Mouse (Mus musculus) cerebellum, adult 2 months (tissue): ENCODE measurements around the gene Gaa. TPM values are rescaled to one million over a fixed set of nuclear protein-coding genes. Genes with fewer than 3 reads are reported as not detected.
"Not testable (repeated sequence)": the region's sequence is repeated elsewhere in the genome, so short reads cannot be mapped to it uniquely, and the experiment has no call there.

ENCODE experiments used
- DNase-seq, 2 experiments: peaks; one replicate each; pipeline ENCODE4 v3.0.0; 2021
- H3K27ac ChIP-seq: fragments of 200-500 bp; 2 replicates; pipeline ENCODE4 v1.5.1; 2012; ENCODE audit warnings: low read length, control low read depth, inconsistent platforms; ENCODE audit not compliant: insufficient read depth
- H3K27me3 ChIP-seq: fragments of 200-500 bp; 2 replicates; pipeline ENCODE4 v1.6.1; 2012; ENCODE audit warnings: inconsistent platforms, mild to moderate bottlenecking, low read length, moderate library complexity; ENCODE audit not compliant: control insufficient read depth, insufficient read depth
- H3K4me1 ChIP-seq: fragments of 200-500 bp; 2 replicates; pipeline ENCODE4 v1.6.1; 2011; ENCODE audit warnings: low read length; ENCODE audit not compliant: control insufficient read depth, insufficient read depth
- H3K4me3 ChIP-seq: fragments of 200-500 bp; replicated peaks from 2 replicates; pipeline ENCODE3; 2011; ENCODE audit warnings: mild to moderate bottlenecking, low read depth, low read length, control low read depth; ENCODE audit not compliant: insufficient read depth
- CTCF ChIP-seq: fragments of 200-500 bp; IDR thresholded peaks from 2 replicates; pipeline ENCODE4 v1.5.1; 2011; ENCODE audit warnings: low read depth, mild to moderate bottlenecking, control low read depth, low read length, moderate library complexity, borderline replicate concordance; ENCODE audit not compliant: insufficient read depth
- POLR2A ChIP-seq: fragments of 200-500 bp; IDR thresholded peaks from 2 replicates; pipeline ENCODE4 v1.6.1; 2011; ENCODE audit warnings: low read length, control low read depth, borderline replicate concordance; ENCODE audit not compliant: insufficient read depth
- WGBS: fragments of 180-500 bp; shearing (Covaris S2); methylation state at CpG from one replicate; pipeline ENCODE4 v1.1.7; 2018; 5-methylcytosine and 5-hydroxymethylcytosine counted together
- polyA plus RNA-seq: library from polyadenylated mRNA; depleted of rRNA; stranded (reverse); fragments of >200 nt; gene quantifications from 2 replicates; pipeline ENCODE4 v1.2.3, GENCODE M21; 2012

Gaa gene
- polyA plus RNA-seq, 1 experiment, result 233 TPM

GRCm38 (mm10) chr11:119264413-119264812, 3.3 kb upstream of the Gaa start:
- no peak overlapping the region for H3K27ac ChIP-seq
- H3K4me3 ChIP-seq, result no peak overlapping the region
- DNase-seq, result no peak
- peaks cover 23% of the 10 kb centered on the region for H3K4me1 ChIP-seq
- no peak for TF ChIP-seq POLR2A
- TF ChIP-seq CTCF, result no peak
- no peaks in the 10 kb centered on the region for H3K27me3 ChIP-seq
- 94% methylated on average over 13 of the region's 13 CpGs for WGBS

GRCm38 (mm10) chr11:119265811-119266210, 1.9 kb upstream of the Gaa start:
- no peaks in the 10 kb centered on the region for H3K27me3 ChIP-seq
- DNase-seq, result no peak
- WGBS, result 83% methylated on average over 7 of the region's 7 CpGs
- no peak overlapping the region for H3K4me3 ChIP-seq
- TF ChIP-seq POLR2A (no peak), CTCF (no peak)
- no peak overlapping the region for H3K27ac ChIP-seq
- H3K4me1 ChIP-seq, result peaks cover 12% of the 10 kb centered on the region

- H3K27ac ChIP-seq, result peak overlapping the region; percentile 59
- no peak; the same call in 1 of the 2 replicates for TF ChIP-seq CTCF
- no peak for TF ChIP-seq POLR2A
- DNase-seq, result peak; percentile 82 to 89
- H3K27me3 ChIP-seq, result no peaks in the 10 kb centered on the region
- H3K4me3 ChIP-seq, result no peak overlapping the region
- H3K4me1 ChIP-seq, result peaks cover 12% of the 10 kb centered on the region
- WGBS, result 5% methylated on average over 6 of the region's 6 CpGs
Observed at GRCm38 (mm10) chr11:119267241-119267674, 429 bp upstream of the Gaa start.

- WGBS, result 64% methylated on average over 16 of the region's 16 CpGs
- DNase-seq, result peak; percentile 35 to 48
- Histone ChIP-seq H3K27me3 (no peaks in the 10 kb centered on the region), H3K27ac (no peak overlapping the region), H3K4me3 (peak overlapping the region; percentile 83), H3K4me1 (peaks cover 12% of the 10 kb centered on the region)
- TF ChIP-seq POLR2A (no peak), CTCF (no peak)
Observed at GRCm38 (mm10) chr11:119268557-119269195, 989 bp downstream of the Gaa start.

GRCm38 (mm10) chr11:119272492-119272891, 4.8 kb downstream of the Gaa start:
- H3K27me3 ChIP-seq, result not testable (repeated sequence)

GRCm38 (mm10) chr11:119273186-119273930, 5.7 kb downstream of the Gaa start:
- no peak for DNase-seq
- peaks cover 5% of the 10 kb centered on the region for H3K4me1 ChIP-seq
- H3K4me3 ChIP-seq, result no peak overlapping the region
- 90% methylated on average over 8 of the region's 8 CpGs for WGBS
- no peak overlapping the region for H3K27ac ChIP-seq
- no peak for TF ChIP-seq POLR2A
- TF ChIP-seq CTCF, result peak; percentile 36
- no peaks in the 10 kb centered on the region for H3K27me3 ChIP-seq

More at GRCm38 (mm10) chr11:119272492-119272891, 4.8 kb downstream of the Gaa start:
- not testable (repeated sequence) for H3K27ac ChIP-seq, H3K4me3 ChIP-seq, H3K4me1 ChIP-seq, DNase-seq
- 76% methylated on average over 3 of the region's 3 CpGs for WGBS
- TF ChIP-seq CTCF, result 0 out of 2 replicates have a peak, but pooled peaks have one; percentile 1

- no peak for TF ChIP-seq CTCF
- no peak for TF ChIP-seq POLR2A
- no peak for DNase-seq
- Histone ChIP-seq H3K27me3 (no peaks in the 10 kb centered on the region), H3K4me1 (no peaks in the 10 kb centered on the region), H3K27ac (no peak overlapping the region), H3K4me3 (no peak overlapping the region)
- 85% methylated on average over 15 of the region's 15 CpGs for WGBS
Observed at GRCm38 (mm10) chr11:119281030-119281429, 13.3 kb downstream of the Gaa start.
